Mouse (Mus musculus) ES-E14 (cell line): ENCODE measurements around the gene Nceh1. TPM values are rescaled to one million over a fixed set of nuclear protein-coding genes. Genes with fewer than 3 reads are reported as not detected.

Experiments used
- DNase-seq: peaks from one replicate; pipeline ENCODE4 v3.0.0-alpha.2; 2013; ENCODE audit warnings: low read depth, low spot score
- H3K27ac ChIP-seq: 2 replicates; pipeline ENCODE4 v1.5.1; 2012; ENCODE audit warnings: low read depth, mild to moderate bottlenecking, low read length, moderate library complexity, mixed read lengths; ENCODE audit not compliant: poor library complexity, insufficient read depth, severe bottlenecking
- H3K36me3 ChIP-seq: 2 replicates; pipeline ENCODE4 v1.6.1; 2012; ENCODE audit warnings: mild to moderate bottlenecking, low read length, moderate library complexity, mixed read lengths; ENCODE audit not compliant: control insufficient read depth, poor library complexity, insufficient read depth, severe bottlenecking
- H3K4me1 ChIP-seq, 2 experiments: fragments of 150-350 bp in 1 of 2; sonication (generic) in 1 of 2; 2 replicates each; pipeline ENCODE4 v1.6.1; 2012; ENCODE audit warnings: low read length in 2 of 2, mild to moderate bottlenecking in 1 of 2, mixed read lengths in 1 of 2; ENCODE audit not compliant: control insufficient read depth in 2 of 2, insufficient read depth in 2 of 2, poor library complexity in 1 of 2
- H3K4me3 ChIP-seq, 2 experiments: fragments of 150-350 bp in 1 of 2; sonication (generic) in 1 of 2; 2 replicates each; pipeline ENCODE4 v1.5.1; 2012; ENCODE audit warnings: low read length in 2 of 2, low read depth in 1 of 2, mild to moderate bottlenecking in 1 of 2, mixed read lengths in 1 of 2; ENCODE audit not compliant: insufficient read depth in 1 of 2, poor library complexity in 1 of 2, severe bottlenecking in 1 of 2
- H3K9ac ChIP-seq: 2 replicates; pipeline ENCODE4 v1.6.1; 2012; ENCODE audit warnings: low read depth, mild to moderate bottlenecking, low read length, mixed read lengths; ENCODE audit not compliant: poor library complexity, insufficient read depth, severe bottlenecking
- H3K9me3 ChIP-seq: fragments of 150-350 bp; sonication (generic); 2 replicates; pipeline ENCODE4 v1.6.1; 2012; ENCODE audit warnings: low read depth, mild to moderate bottlenecking, low read length; ENCODE audit not compliant: control insufficient read depth, insufficient read depth
- CHD2 ChIP-seq: IDR thresholded peaks from 2 replicates; pipeline ENCODE4 v1.6.1; 2014; ENCODE audit warnings: mild to moderate bottlenecking, low read depth, low read length, inconsistent platforms
- HCFC1 ChIP-seq: IDR thresholded peaks from 2 replicates; pipeline ENCODE4 v1.6.1; 2012; ENCODE audit warnings: low read length, inconsistent platforms, borderline replicate concordance; ENCODE audit not compliant: insufficient read depth
- MAFK ChIP-seq: IDR thresholded peaks from 2 replicates; pipeline ENCODE4 v1.6.1; 2014; ENCODE audit warnings: mild to moderate bottlenecking, low read depth, low read length, inconsistent platforms; ENCODE audit not compliant: insufficient read depth
- ZC3H11A ChIP-seq: IDR thresholded peaks from 2 replicates; pipeline ENCODE4 v1.6.1; 2012; ENCODE audit warnings: low read depth, mild to moderate bottlenecking, inconsistent platforms, low read length, borderline replicate concordance
- ZNF384 ChIP-seq: IDR thresholded peaks from 2 replicates; pipeline ENCODE4 v1.6.1; 2012; ENCODE audit warnings: low read depth, low read length, inconsistent platforms
- in situ Hi-C, 2 experiments: fragments of 600-800 bp; cut with MboI; formaldehyde crosslinking; loops; one replicate each; pipeline ENCODE4 v1.15.1; 2025; ENCODE audit warnings: low sequenced_read_pairs in 2 of 2, inconsistent platforms in 1 of 2; ENCODE audit not compliant: unreplicated experiment in 2 of 2
- total RNA-seq: library from RNA; depleted of rRNA; stranded (reverse); fragments of 300-350 nt; gene quantifications from 2 replicates; pipeline ENCODE4 v1.2.3, GENCODE M21; 2012

Gene Nceh1
- total RNA-seq, 1 experiment = 17.3 TPM

GRCm38 (mm10) chr3:27210271-27210670 is 27.5 kb downstream of the Nceh1 start:
- no peak overlapping the region for H3K27ac ChIP-seq
- H3K4me3 ChIP-seq = no peak overlapping the region
- in situ Hi-C loops = no loop called here
- no peaks in the 10 kb centered on the region for H3K36me3 ChIP-seq
- DNase-seq = no peak
- H3K9me3 ChIP-seq = no peaks in the 10 kb centered on the region
- H3K9ac ChIP-seq = no peak overlapping the region
- H3K4me1 ChIP-seq = no peaks in the 10 kb centered on the region
- TF ChIP-seq ZC3H11A = no peak
- no peak for TF ChIP-seq ZNF384
- TF ChIP-seq MAFK = no peak
- TF ChIP-seq CHD2 = no peak
- no peak for TF ChIP-seq HCFC1

GRCm38 (mm10) chr3:27214016-27214816 is 31.5 kb downstream of the Nceh1 start:
- in situ Hi-C loops = no loop called here
- TF ChIP-seq ZC3H11A (no peak), ZNF384 (no peak), MAFK (no peak), HCFC1 (no peak), CHD2 (no peak)
- no peaks in the 10 kb centered on the region for H3K36me3 ChIP-seq
- no peak overlapping the region for H3K4me3 ChIP-seq
- H3K9me3 ChIP-seq = no peaks in the 10 kb centered on the region
- H3K4me1 ChIP-seq = peaks cover 0 to 11% of the 10 kb centered on the region in 2 experiments; a peak in 3 of 4 replicates
- H3K9ac ChIP-seq = no peak overlapping the region
- H3K27ac ChIP-seq = no peak overlapping the region
- DNase-seq = no peak

GRCm38 (mm10) chr3:27217331-27217730 is 34.6 kb downstream of the Nceh1 start:
- H3K4me3 ChIP-seq = no peak overlapping the region
- H3K4me1 ChIP-seq = peaks cover 3 to 17% of the 10 kb centered on the region in 2 experiments
- TF ChIP-seq HCFC1 = no peak
- no peak for TF ChIP-seq ZNF384
- TF ChIP-seq CHD2 = peak; percentile 88
- no peak for TF ChIP-seq MAFK
- TF ChIP-seq ZC3H11A = no peak
- in situ Hi-C loops = no loop called here
- no peaks in the 10 kb centered on the region for H3K36me3 ChIP-seq
- peak; percentile 68 for DNase-seq
- no peak overlapping the region for H3K27ac ChIP-seq
- H3K9ac ChIP-seq = no peak overlapping the region
- H3K9me3 ChIP-seq = no peaks in the 10 kb centered on the region

GRCm38 (mm10) chr3:27218604-27219003 is 35.8 kb downstream of the Nceh1 start:
- Histone ChIP-seq H3K27ac (no peak overlapping the region), H3K9me3 (no peaks in the 10 kb centered on the region), H3K4me1 (peaks cover 3 to 17% of the 10 kb centered on the region in 2 experiments), H3K9ac (no peak overlapping the region), H3K4me3 (no peak overlapping the region), H3K36me3 (no peaks in the 10 kb centered on the region)
- TF ChIP-seq ZC3H11A (no peak), CHD2 (no peak), HCFC1 (no peak), MAFK (no peak), ZNF384 (no peak)
- DNase-seq = no peak
- in situ Hi-C loops = no loop called here

- H3K4me3 ChIP-seq = no peak overlapping the region
- H3K9me3 ChIP-seq = no peaks in the 10 kb centered on the region
- in situ Hi-C loops = no loop called here
Observed at GRCm38 (mm10) chr3:27222052-27222451, 39.3 kb downstream of the Nceh1 start.

More at GRCm38 (mm10) chr3:27222052-27222451, 39.3 kb downstream of the Nceh1 start:
- Histone ChIP-seq H3K4me1 (peaks cover 3 to 10% of the 10 kb centered on the region in 2 experiments), H3K27ac (no peak overlapping the region), H3K9ac (no peak overlapping the region), H3K36me3 (no peaks in the 10 kb centered on the region)
- DNase-seq = no peak
- TF ChIP-seq HCFC1 (no peak), ZNF384 (no peak), ZC3H11A (no peak)
